Mouse (Mus musculus) lung, embryonic 16.5 days (tissue): ENCODE data around the gene Luc7l2. TPM values are rescaled to one million over a fixed set of nuclear protein-coding genes. Genes with fewer than 3 reads are reported as not detected.

Source experiments
- ATAC-seq: fragments of 200-750 bp; cut with Nextera tagmentation; 2 replicates; pipeline ENCODE4 v1.8.0; 2017; ENCODE audit warnings: low read depth, mild to moderate bottlenecking, moderate library complexity
- H3K27ac ChIP-seq: fragments of 300-500 bp; sonication (generic); 2 replicates; pipeline ENCODE4 v1.5.1; 2014; ENCODE audit warnings: mild to moderate bottlenecking, control low read depth, low read length
- H3K27me3 ChIP-seq: fragments of 300-500 bp; sonication (generic); 2 replicates; pipeline ENCODE4 v1.6.1; 2014; ENCODE audit warnings: low read depth, low read length, mixed read lengths; ENCODE audit not compliant: control insufficient read depth, insufficient read depth
- H3K36me3 ChIP-seq: fragments of 300-500 bp; sonication (generic); 2 replicates; pipeline ENCODE4 v1.6.1; 2014; ENCODE audit warnings: low read length; ENCODE audit not compliant: control insufficient read depth, insufficient read depth
- H3K4me1 ChIP-seq: fragments of 300-500 bp; sonication (generic); replicated peaks from 2 replicates; pipeline ENCODE4 v1.6.1; 2014; ENCODE audit warnings: low read length, mixed read lengths; ENCODE audit not compliant: control insufficient read depth, insufficient read depth
- H3K4me2 ChIP-seq: fragments of 300-500 bp; sonication (generic); 2 replicates; pipeline ENCODE4 v1.6.1; 2014; ENCODE audit warnings: low read depth, low read length, control low read depth
- H3K4me3 ChIP-seq: fragments of 300-500 bp; sonication (generic); 2 replicates; pipeline ENCODE4 v1.5.1; 2014; ENCODE audit warnings: mild to moderate bottlenecking, low read length, control low read depth
- H3K9ac ChIP-seq: fragments of 300-500 bp; sonication (generic); 2 replicates; pipeline ENCODE4 v1.6.1; 2014; ENCODE audit warnings: low read length, control low read depth
- H3K9me3 ChIP-seq: fragments of 300-500 bp; sonication (generic); 2 replicates; pipeline ENCODE4 v1.6.1; 2016; ENCODE audit warnings: low read length; ENCODE audit not compliant: control insufficient read depth
- WGBS: fragments of 180-500 bp; shearing (Covaris S2); extraction: QIAGEN DNeasy Blood & Tissue Kit; methylation state at CpG from one replicate; pipeline ENCODE4 v1.1.7; 2014; 5-methylcytosine and 5-hydroxymethylcytosine counted together
- microRNA-seq: library from miRNA; unstranded; fragments of <30 nt; microRNA quantifications from one replicate; pipeline ENCODE4, GENCODE M21; 2016
- polyA plus RNA-seq: library from polyadenylated mRNA; unstranded; fragments of >200 nt; fragmentation: Nextera tagmentation; extraction: Ambion mirVana; gene quantifications from 2 replicates; pipeline ENCODE4 v1.2.1, GENCODE M21; 2015

The Luc7l2 gene
- polyA plus RNA-seq, 1 experiment from 2014 or later, result 40.8 TPM

DNA sequence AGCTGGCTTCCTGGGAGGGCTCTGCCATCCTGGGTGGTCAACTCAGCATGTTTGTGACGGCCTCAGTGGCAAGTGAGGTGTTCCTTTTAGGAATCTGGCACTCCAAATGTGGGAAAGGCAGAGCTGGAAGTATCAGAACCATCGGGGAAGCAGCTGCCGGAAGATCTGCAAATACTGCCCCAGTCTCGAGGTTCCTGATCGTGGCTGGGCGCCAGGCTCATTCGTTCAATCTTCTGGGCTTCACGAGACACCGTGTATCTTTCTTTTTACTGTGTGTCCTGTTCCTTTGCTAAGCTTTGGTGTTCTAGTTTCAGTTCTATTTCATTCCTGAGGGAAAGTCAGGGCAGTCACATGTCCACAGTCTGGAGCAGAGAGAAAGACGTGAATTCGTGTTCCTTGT, 89.3 kb downstream of the Luc7l2 start:
- Histone ChIP-seq H3K4me3 (no peak overlapping the region), H3K9me3 (no peaks in the 10 kb centered on the region), H3K36me3 (no peaks in the 10 kb centered on the region), H3K27ac (no peak overlapping the region), H3K4me1 (peaks cover 15% of the 10 kb centered on the region), H3K9ac (no peak overlapping the region), H3K4me2 (no peak overlapping the region), H3K27me3 (peaks cover 64% of the 10 kb centered on the region)
- 44% methylated on average over 11 of the region's 11 CpGs for WGBS
- ATAC-seq, result no peak

DNA sequence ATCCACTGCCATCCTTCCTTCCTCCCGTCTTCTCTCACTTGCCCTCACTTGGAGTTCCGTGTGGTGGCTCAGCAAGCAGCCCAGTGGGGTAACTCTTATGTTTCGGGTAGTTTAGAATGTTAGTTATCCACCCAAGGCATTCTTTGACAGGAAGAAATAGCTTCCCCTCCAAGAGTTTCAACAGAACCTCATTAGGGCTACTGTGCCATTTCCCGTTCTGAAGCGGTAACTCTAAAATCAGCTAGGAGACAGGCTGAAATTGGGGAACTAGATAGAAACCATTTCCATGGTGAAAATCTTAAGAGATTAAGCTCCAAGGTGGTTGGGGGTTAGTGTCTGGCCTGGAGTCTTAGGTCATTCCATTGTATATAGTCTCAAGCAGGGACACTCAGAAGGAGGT, 90.1 kb downstream of the Luc7l2 start:
- H3K27me3 ChIP-seq, result peaks cover 55% of the 10 kb centered on the region

DNA sequence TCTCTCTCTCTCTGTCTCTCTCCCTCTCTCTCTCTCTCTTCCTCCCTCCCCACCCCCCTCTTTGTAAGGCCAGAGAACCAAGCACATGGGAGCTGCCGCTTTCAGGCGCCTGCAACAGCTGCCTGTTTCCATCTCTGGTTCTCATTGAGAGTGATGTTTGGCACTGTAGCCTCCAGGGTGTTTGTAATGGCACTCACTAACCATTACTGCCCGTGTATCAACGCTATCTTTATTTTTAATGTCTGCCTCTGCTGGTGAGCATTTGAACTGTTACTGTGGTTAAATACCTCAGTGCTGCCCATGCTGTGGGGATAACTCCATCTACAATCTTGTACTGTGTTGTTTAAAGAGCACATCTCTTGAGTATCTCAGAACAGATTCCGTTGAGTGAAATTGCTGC, 90.5 kb downstream of the Luc7l2 start:
- no peak overlapping the region for H3K27ac ChIP-seq
- WGBS, result 40% methylated on average over 5 of the region's 5 CpGs
- H3K27me3 ChIP-seq, result peaks cover 51% of the 10 kb centered on the region
- no peak for ATAC-seq
- peaks cover 6% of the 10 kb centered on the region for H3K4me1 ChIP-seq
- no peak overlapping the region for H3K9ac ChIP-seq
- no peak overlapping the region for H3K4me2 ChIP-seq
- no peaks in the 10 kb centered on the region for H3K36me3 ChIP-seq
- H3K9me3 ChIP-seq, result no peaks in the 10 kb centered on the region
- no peak overlapping the region for H3K4me3 ChIP-seq

More for the DNA sequence above, 90.1 kb downstream of the Luc7l2 start:
- Histone ChIP-seq H3K4me3 (no peak overlapping the region), H3K36me3 (no peaks in the 10 kb centered on the region), H3K4me2 (no peak overlapping the region), H3K9me3 (no peaks in the 10 kb centered on the region), H3K9ac (no peak overlapping the region), H3K4me1 (peaks cover 10% of the 10 kb centered on the region), H3K27ac (no peak overlapping the region)
- 59% methylated on average over 5 of the region's 5 CpGs for WGBS
- no peak for ATAC-seq

DNA sequence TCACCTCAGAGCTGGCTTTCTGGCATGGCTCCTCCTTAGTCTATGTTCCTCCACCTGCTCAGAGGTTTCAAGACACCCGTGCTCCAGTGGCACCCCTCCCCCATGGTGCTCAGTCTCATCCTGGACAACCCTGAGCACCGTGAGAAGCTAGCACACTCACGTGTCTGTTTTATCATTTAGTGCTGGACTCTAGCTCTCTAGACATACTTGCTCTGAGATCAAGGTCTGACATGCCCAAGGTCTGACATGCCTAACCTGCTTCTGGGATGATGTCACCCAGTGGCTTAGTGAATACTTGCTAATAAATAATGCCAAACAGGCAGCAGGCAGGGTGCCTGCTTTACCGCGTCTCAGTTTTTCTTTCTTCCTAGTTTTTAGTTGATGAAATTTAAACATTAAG, 91.5 kb downstream of the Luc7l2 start:
- WGBS, result 59% methylated on average over 5 of the region's 5 CpGs
- H3K27me3 ChIP-seq, result peaks cover 44% of the 10 kb centered on the region
- no peaks in the 10 kb centered on the region for H3K4me1 ChIP-seq
- H3K27ac ChIP-seq, result no peak overlapping the region
- 0 out of 2 replicates have a peak, but pooled peaks have one; percentile 20 for ATAC-seq
- H3K4me3 ChIP-seq, result no peak overlapping the region
- H3K4me2 ChIP-seq, result no peak overlapping the region
- no peaks in the 10 kb centered on the region for H3K36me3 ChIP-seq
- H3K9me3 ChIP-seq, result no peaks in the 10 kb centered on the region
- no peak overlapping the region for H3K9ac ChIP-seq

DNA sequence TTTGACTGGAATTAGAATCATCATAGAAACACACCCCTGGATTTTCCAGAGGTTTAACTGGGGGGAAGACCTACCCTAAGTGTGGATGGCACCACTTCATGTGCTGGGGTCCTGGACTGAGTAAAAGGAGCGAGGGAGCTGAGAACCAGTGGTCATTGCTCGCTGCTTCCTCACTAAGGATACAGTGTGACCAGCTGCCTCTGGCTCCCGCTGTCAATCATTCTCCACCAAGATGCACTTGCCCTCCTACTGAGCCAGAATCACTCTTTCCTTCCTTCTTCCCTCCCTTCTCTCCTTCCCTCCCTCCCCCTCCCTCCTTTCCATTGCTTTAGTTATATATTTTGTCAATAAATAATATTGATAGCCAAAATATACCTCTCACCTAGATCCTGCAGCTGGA, 91.9 kb downstream of the Luc7l2 start:
- WGBS, result 83% methylated on average over 3 of the region's 3 CpGs
- peaks cover 40% of the 10 kb centered on the region for H3K27me3 ChIP-seq

DNA sequence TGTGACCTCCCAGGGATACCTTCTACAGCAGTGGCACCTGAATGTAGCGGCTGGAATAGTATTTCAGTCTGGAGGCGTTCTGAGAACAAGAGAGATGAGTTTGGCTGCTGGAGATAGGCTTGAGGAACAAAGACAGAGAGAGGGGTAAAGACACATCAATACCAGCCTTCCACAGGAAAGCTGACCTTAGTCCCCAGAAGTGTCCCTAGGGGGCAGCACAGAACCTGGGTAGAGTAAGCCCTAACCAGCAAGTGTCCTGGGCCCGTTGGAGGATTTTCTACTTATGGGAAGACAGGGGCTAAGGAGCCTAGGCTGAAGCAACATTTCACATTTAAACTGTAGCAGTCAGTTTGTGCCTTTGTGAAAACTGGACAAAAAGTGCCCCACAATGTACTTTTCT, 98.4 kb downstream of the Luc7l2 start:
- Histone ChIP-seq H3K9ac (no peak overlapping the region), H3K27ac (no peak overlapping the region), H3K9me3 (peaks cover 5% of the 10 kb centered on the region; the same call in 1 of the 2 replicates), H3K27me3 (no peaks in the 10 kb centered on the region), H3K36me3 (no peaks in the 10 kb centered on the region), H3K4me2 (no peak overlapping the region), H3K4me1 (no peaks in the 10 kb centered on the region), H3K4me3 (no peak overlapping the region)
- 66% methylated on average over 3 of the region's 3 CpGs for WGBS
- no peak for ATAC-seq

More for the DNA sequence above, 91.9 kb downstream of the Luc7l2 start:
- no peak overlapping the region for H3K27ac ChIP-seq
- H3K4me2 ChIP-seq, result no peak overlapping the region
- H3K4me3 ChIP-seq, result no peak overlapping the region
- H3K36me3 ChIP-seq, result no peaks in the 10 kb centered on the region
- H3K9me3 ChIP-seq, result no peaks in the 10 kb centered on the region
- H3K9ac ChIP-seq, result no peak overlapping the region
- H3K4me1 ChIP-seq, result no peaks in the 10 kb centered on the region
- no peak for ATAC-seq

DNA sequence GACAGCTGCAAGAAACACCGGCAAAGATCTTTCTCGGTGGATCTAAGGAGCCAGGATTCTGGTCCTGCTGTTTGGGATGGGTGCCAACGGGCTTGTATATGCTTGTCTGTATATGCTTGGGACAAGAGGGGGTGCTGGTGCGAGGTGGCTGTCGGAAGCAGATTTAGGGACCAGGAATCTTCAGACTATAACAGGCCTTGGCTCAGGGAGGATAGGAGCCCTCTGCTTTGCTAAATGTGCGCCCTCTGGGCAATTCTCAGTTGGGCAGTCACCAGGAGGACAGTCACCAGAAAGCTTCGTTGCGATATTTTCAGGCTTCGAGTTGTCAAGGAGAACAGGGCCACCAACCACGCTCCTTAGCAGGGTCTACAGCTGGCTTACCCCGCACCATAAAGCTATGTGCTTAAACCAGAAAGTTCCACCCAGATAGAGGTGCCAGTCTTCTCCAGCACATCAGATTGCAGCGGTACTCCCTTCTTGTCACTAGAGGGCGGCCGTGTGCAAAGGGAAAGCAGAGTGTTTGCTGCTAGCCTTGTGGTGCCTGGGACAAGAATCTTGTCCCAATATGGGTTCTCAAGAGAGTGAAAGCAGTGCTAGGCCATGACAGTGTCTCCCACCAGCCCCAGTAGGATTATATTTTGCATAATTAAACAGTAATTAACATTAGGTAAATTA, 99.3 kb downstream of the Luc7l2 start:
- Histone ChIP-seq H3K9ac (no peak overlapping the region), H3K4me2 (no peak overlapping the region), H3K36me3 (no peaks in the 10 kb centered on the region), H3K27me3 (no peaks in the 10 kb centered on the region), H3K4me3 (no peak overlapping the region), H3K27ac (no peak overlapping the region), H3K4me1 (no peaks in the 10 kb centered on the region), H3K9me3 (peaks cover 5% of the 10 kb centered on the region; the same call in 1 of the 2 replicates)
- ATAC-seq, result 0 out of 2 replicates have a peak, but pooled peaks have one; percentile 56
- 36% methylated on average over 14 of the region's 14 CpGs for WGBS

Small RNA genes lying within 50 kb of the gene (microRNA-seq; reads per million reads assigned to microRNA genes)
- gene Mir7670, result not detected

Other genes starting within 250 kb of the Luc7l2 start
- 8.0 and 11.0 TPM in 2 replicates for gene Zc3hav1, start 196.7 kb upstream of the Luc7l2 start, polyA plus RNA-seq
- gene Ttc26, start 169.9 kb upstream of the Luc7l2 start, polyA plus RNA-seq, result 7.9 and 8.3 TPM in 2 replicates
- 11.2 and 14.1 TPM in 2 replicates for gene Ubn2, start 117.4 kb upstream of the Luc7l2 start, polyA plus RNA-seq
- 108 and 118 TPM in 2 replicates for gene Fmc1, start 17.8 kb upstream of the Luc7l2 start, polyA plus RNA-seq
- 0.09 and 0.15 TPM in 2 replicates for gene Klrg2, start 85.9 kb downstream of the Luc7l2 start, polyA plus RNA-seq
- gene Clec2l, start 111.7 kb downstream of the Luc7l2 start, polyA plus RNA-seq, result 0.51 and 0.68 TPM in 2 replicates